Mouse (Mus musculus) midbrain, postnatal 0 days (tissue): ENCODE results near the gene Pced1b. TPM values are rescaled to one million over a fixed set of nuclear protein-coding genes. Genes with fewer than 3 reads are reported as not detected.

Experiments
- ATAC-seq: fragments of 200-750 bp; cut with Nextera tagmentation; 2 replicates; pipeline ENCODE4 v1.8.0; 2017; ENCODE audit warnings: moderate number of reproducible peaks, mild to moderate bottlenecking, moderate TSS enrichment, moderate library complexity; ENCODE audit not compliant: low FRiP score
- DNase-seq: peaks from one replicate; pipeline ENCODE4 v3.0.0-alpha.2; 2015; ENCODE audit warnings: low spot score
- H3K27ac ChIP-seq: fragments of 300-500 bp; sonication (generic); 2 replicates; pipeline ENCODE4 v1.5.1; 2014; ENCODE audit warnings: low read depth, mild to moderate bottlenecking, low read length, mixed read lengths
- H3K27me3 ChIP-seq: fragments of 300-500 bp; sonication (generic); 2 replicates; pipeline ENCODE4 v1.6.1; 2014; ENCODE audit warnings: low read length, control low read depth, mixed read lengths; ENCODE audit not compliant: insufficient read depth
- H3K36me3 ChIP-seq: fragments of 300-500 bp; sonication (generic); 2 replicates; pipeline ENCODE4 v1.6.1; 2014; ENCODE audit warnings: low read length, control low read depth, mixed read lengths; ENCODE audit not compliant: insufficient read depth
- H3K4me1 ChIP-seq: fragments of 300-500 bp; sonication (generic); 2 replicates; pipeline ENCODE4 v1.6.1; 2014; ENCODE audit warnings: mild to moderate bottlenecking, control low read depth, antibody characterized with exemption, low read length, mixed read lengths; ENCODE audit not compliant: insufficient read depth
- H3K4me2 ChIP-seq: fragments of 300-500 bp; sonication (generic); 2 replicates; pipeline ENCODE4 v1.6.1; 2014; ENCODE audit warnings: low read depth, mild to moderate bottlenecking, low read length, mixed read lengths; ENCODE audit not compliant: poor library complexity, severe bottlenecking
- H3K4me3 ChIP-seq: fragments of 300-500 bp; sonication (generic); 2 replicates; pipeline ENCODE4 v1.5.1; 2014; ENCODE audit warnings: low read depth, mild to moderate bottlenecking, low read length, moderate library complexity
- H3K9ac ChIP-seq: fragments of 300-500 bp; sonication (generic); replicated peaks from 2 replicates; pipeline ENCODE4 v1.6.1; 2014; ENCODE audit warnings: mild to moderate bottlenecking, low read length, moderate library complexity, mixed read lengths; ENCODE audit not compliant: poor library complexity, severe bottlenecking
- H3K9me3 ChIP-seq: fragments of 300-500 bp; sonication (generic); 2 replicates; pipeline ENCODE4 v1.6.1; 2016; ENCODE audit warnings: low read length, control low read depth
- CTCF ChIP-seq: IDR thresholded peaks from 2 replicates; pipeline ENCODE4 v1.5.1; 2016; ENCODE audit warnings: antibody characterized with exemption, mild to moderate bottlenecking
- WGBS: fragments of 180-500 bp; shearing (Covaris S2); extraction: QIAGEN DNeasy Blood & Tissue Kit; methylation state at CpG from one replicate; pipeline ENCODE4 v1.1.7; 2014; 5-methylcytosine and 5-hydroxymethylcytosine counted together
- polyA plus RNA-seq: library from polyadenylated mRNA; unstranded; fragments of >200 nt; fragmentation: Nextera tagmentation; extraction: Ambion mirVana; gene quantifications from 2 replicates; pipeline ENCODE4 v1.2.1, GENCODE M21; 2015
- total RNA-seq: library from RNA; depleted of rRNA; stranded (reverse); fragments of >200 nt; gene quantifications from 2 replicates; pipeline ENCODE4 v1.2.3, GENCODE M21; 2014

Pced1b gene
- total and polyA plus RNA-seq, 2 experiments from 2014 or later, result 7.0 to 10.4 TPM

GRCm38 (mm10) chr15:97387793-97388192 lies 140.9 kb downstream of the Pced1b start:
- Histone ChIP-seq H3K27ac (no peak overlapping the region), H3K9ac (no peak overlapping the region), H3K36me3 (no peaks in the 10 kb centered on the region), H3K27me3 (no peaks in the 10 kb centered on the region), H3K9me3 (no peaks in the 10 kb centered on the region), H3K4me2 (no peak overlapping the region), H3K4me1 (no peaks in the 10 kb centered on the region), H3K4me3 (no peak overlapping the region)
- WGBS, result 95% methylated on average over 6 of the region's 6 CpGs
- no peak for TF ChIP-seq CTCF
- DNase-seq, result no peak
- no peak for ATAC-seq

- WGBS, result 93% methylated on average over 4 of the region's 4 CpGs
- Histone ChIP-seq H3K36me3 (no peaks in the 10 kb centered on the region), H3K4me3 (no peak overlapping the region), H3K9ac (no peak overlapping the region), H3K27ac (no peak overlapping the region), H3K9me3 (no peaks in the 10 kb centered on the region), H3K4me2 (no peak overlapping the region), H3K27me3 (no peaks in the 10 kb centered on the region), H3K4me1 (no peaks in the 10 kb centered on the region)
- DNase-seq, result no peak
- no peak for TF ChIP-seq CTCF
- no peak for ATAC-seq
These were observed 142.7 kb downstream of the Pced1b start for GRCm38 (mm10) chr15:97389577-97389976.

GRCm38 (mm10) chr15:97390778-97391177 lies 143.9 kb downstream of the Pced1b start:
- DNase-seq (no peak), ATAC-seq (no peak)
- H3K27ac ChIP-seq, result no peak overlapping the region
- no peaks in the 10 kb centered on the region for H3K27me3 ChIP-seq
- no peaks in the 10 kb centered on the region for H3K4me1 ChIP-seq
- H3K4me3 ChIP-seq, result no peak overlapping the region
- no peak overlapping the region for H3K4me2 ChIP-seq
- H3K9ac ChIP-seq, result no peak overlapping the region
- TF ChIP-seq CTCF, result no peak
- WGBS, result 96% methylated on average over 2 of the region's 2 CpGs
- H3K36me3 ChIP-seq, result no peaks in the 10 kb centered on the region
- no peaks in the 10 kb centered on the region for H3K9me3 ChIP-seq

GRCm38 (mm10) chr15:97391436-97391835 lies 144.5 kb downstream of the Pced1b start:
- 100% methylated on average over 2 of the region's 2 CpGs for WGBS
- Histone ChIP-seq H3K9ac (no peak overlapping the region), H3K36me3 (no peaks in the 10 kb centered on the region), H3K4me3 (no peak overlapping the region), H3K4me2 (no peak overlapping the region), H3K27me3 (no peaks in the 10 kb centered on the region), H3K4me1 (no peaks in the 10 kb centered on the region), H3K9me3 (no peaks in the 10 kb centered on the region), H3K27ac (no peak overlapping the region)
- ATAC-seq (no peak), DNase-seq (no peak)
- no peak for TF ChIP-seq CTCF

GRCm38 (mm10) chr15:97394561-97394960 lies 147.7 kb downstream of the Pced1b start:
- Histone ChIP-seq H3K4me1 (no peaks in the 10 kb centered on the region), H3K27ac (no peak overlapping the region), H3K9me3 (no peaks in the 10 kb centered on the region), H3K4me2 (no peak overlapping the region), H3K36me3 (no peaks in the 10 kb centered on the region), H3K9ac (no peak overlapping the region), H3K4me3 (no peak overlapping the region), H3K27me3 (no peaks in the 10 kb centered on the region)
- no peak for ATAC-seq
- TF ChIP-seq CTCF, result no peak
- 63% methylated on average over 12 of the region's 12 CpGs for WGBS
- DNase-seq, result no peak

- no peak for TF ChIP-seq CTCF
- H3K4me1 ChIP-seq, result no peaks in the 10 kb centered on the region
- H3K4me2 ChIP-seq, result no peak overlapping the region
- H3K4me3 ChIP-seq, result no peak overlapping the region
- DNase-seq (no peak), ATAC-seq (no peak)
- no peak overlapping the region for H3K9ac ChIP-seq
- 89% methylated on average over 4 of the region's 4 CpGs for WGBS
- H3K27me3 ChIP-seq, result no peaks in the 10 kb centered on the region
- H3K27ac ChIP-seq, result no peak overlapping the region
- no peaks in the 10 kb centered on the region for H3K36me3 ChIP-seq
- no peaks in the 10 kb centered on the region for H3K9me3 ChIP-seq
These were observed 149.8 kb downstream of the Pced1b start for GRCm38 (mm10) chr15:97396586-97397299.
